Mouse (Mus musculus) intestine, embryonic 16.5 days (tissue): ENCODE results near the gene Padi4. TPM values are rescaled to one million over a fixed set of nuclear protein-coding genes. Genes with fewer than 3 reads are reported as not detected.
A peak's percentile ranks its signal among the peaks of the same experiment; 100 is the strongest.

Experiments used
- ATAC-seq: fragments of 200-750 bp; cut with Nextera tagmentation; 2 replicates; pipeline ENCODE4 v1.8.0; 2017; ENCODE audit warnings: moderate TSS enrichment, moderate library complexity
- H3K27ac ChIP-seq: fragments of 300-500 bp; sonication (generic); 2 replicates; pipeline ENCODE4 v1.5.1; 2014; ENCODE audit warnings: mild to moderate bottlenecking, low read length
- H3K27me3 ChIP-seq: fragments of 300-500 bp; sonication (generic); replicated peaks from 2 replicates; pipeline ENCODE4 v1.6.1; 2014; ENCODE audit warnings: low read length, control low read depth, mixed read lengths; ENCODE audit not compliant: control insufficient read depth, insufficient read depth
- H3K36me3 ChIP-seq: fragments of 300-500 bp; sonication (generic); 2 replicates; pipeline ENCODE4 v1.6.1; 2014; ENCODE audit warnings: low read length, control low read depth; ENCODE audit not compliant: control insufficient read depth, insufficient read depth
- H3K4me1 ChIP-seq: fragments of 300-500 bp; sonication (generic); 2 replicates; pipeline ENCODE4 v1.6.1; 2014; ENCODE audit warnings: low read length, control low read depth, mixed read lengths; ENCODE audit not compliant: control insufficient read depth, insufficient read depth
- H3K4me2 ChIP-seq: fragments of 300-500 bp; sonication (generic); 2 replicates; pipeline ENCODE4 v1.6.1; 2014; ENCODE audit warnings: low read depth, low read length, control low read depth
- H3K4me3 ChIP-seq: fragments of 300-500 bp; sonication (generic); 2 replicates; pipeline ENCODE4 v1.5.1; 2014; ENCODE audit warnings: mild to moderate bottlenecking, low read length
- H3K9ac ChIP-seq: fragments of 300-500 bp; sonication (generic); 2 replicates; pipeline ENCODE4 v1.6.1; 2014; ENCODE audit warnings: low read depth, low read length
- H3K9me3 ChIP-seq: fragments of 300-500 bp; sonication (generic); 2 replicates; pipeline ENCODE4 v1.6.1; 2016; ENCODE audit warnings: low read length, control low read depth; ENCODE audit not compliant: control insufficient read depth
- WGBS: fragments of 180-500 bp; shearing (Covaris S2); extraction: QIAGEN DNeasy Blood & Tissue Kit; methylation state at CpG from one replicate; pipeline ENCODE4 v1.1.7; 2014; 5-methylcytosine and 5-hydroxymethylcytosine counted together
- polyA plus RNA-seq: library from polyadenylated mRNA; unstranded; fragments of >200 nt; fragmentation: Nextera tagmentation; extraction: Ambion mirVana; gene quantifications from 2 replicates; pipeline ENCODE4 v1.2.1, GENCODE M21; 2015

Gene Padi4
- polyA plus RNA-seq, 1 experiment from 2014 or later = 4.4 TPM

- no peaks in the 10 kb centered on the region for H3K9me3 ChIP-seq
- H3K27ac ChIP-seq = no peak overlapping the region
- peaks cover 7% of the 10 kb centered on the region; the same call in 1 of the 2 replicates for H3K4me1 ChIP-seq
- no peak overlapping the region for H3K9ac ChIP-seq
- no peak overlapping the region for H3K4me2 ChIP-seq
- no peak; the same call in 1 of the 2 replicates for ATAC-seq
- 54% methylated on average over 7 of the region's 7 CpGs for WGBS
- no peak overlapping the region for H3K4me3 ChIP-seq
- no peaks in the 10 kb centered on the region for H3K27me3 ChIP-seq
- no peaks in the 10 kb centered on the region for H3K36me3 ChIP-seq
Measured at GRCm38 (mm10) chr4:140753366-140753765, 20.7 kb downstream of the Padi4 start.

- no peaks in the 10 kb centered on the region for H3K27me3 ChIP-seq
- peak overlapping the region; percentile 32 for H3K4me3 ChIP-seq
- peak overlapping the region; percentile 42 for H3K4me2 ChIP-seq
- H3K9ac ChIP-seq = no peak overlapping the region
- 10% methylated on average over 19 of the region's 19 CpGs for WGBS
- H3K27ac ChIP-seq = no peak overlapping the region
- H3K4me1 ChIP-seq = peaks cover 8% of the 10 kb centered on the region; the same call in 1 of the 2 replicates
- H3K36me3 ChIP-seq = no peaks in the 10 kb centered on the region
- peak; percentile 71 for ATAC-seq
- H3K9me3 ChIP-seq = no peaks in the 10 kb centered on the region
Measured at GRCm38 (mm10) chr4:140750328-140750727, 23.7 kb downstream of the Padi4 start.

GRCm38 (mm10) chr4:140747978-140748377, 26.1 kb downstream of the Padi4 start:
- Histone ChIP-seq H3K4me2 (no peak overlapping the region), H3K27me3 (no peaks in the 10 kb centered on the region), H3K4me1 (peaks cover 8% of the 10 kb centered on the region; the same call in 1 of the 2 replicates), H3K9ac (peak overlapping the region; percentile 59), H3K4me3 (no peak overlapping the region), H3K9me3 (no peaks in the 10 kb centered on the region), H3K27ac (0 out of 2 replicates have a peak overlapping the region, but pooled peaks have one; percentile 25), H3K36me3 (no peaks in the 10 kb centered on the region)
- ATAC-seq = peak; percentile 67
- WGBS = 19% methylated on average over 12 of the region's 12 CpGs

GRCm38 (mm10) chr4:140744654-140745053, 29.4 kb downstream of the Padi4 start:
- Histone ChIP-seq H3K4me3 (no peak overlapping the region), H3K9me3 (no peaks in the 10 kb centered on the region), H3K9ac (no peak overlapping the region), H3K4me1 (peaks cover 5% of the 10 kb centered on the region; the same call in 1 of the 2 replicates), H3K27me3 (no peaks in the 10 kb centered on the region), H3K27ac (no peak overlapping the region), H3K4me2 (no peak overlapping the region), H3K36me3 (no peaks in the 10 kb centered on the region)
- ATAC-seq = no peak
- 14% methylated on average over 3 of the region's 3 CpGs for WGBS

GRCm38 (mm10) chr4:140743086-140743485, 30.9 kb downstream of the Padi4 start:
- ATAC-seq = no peak

GRCm38 (mm10) chr4:140742543-140742942, 31.5 kb downstream of the Padi4 start, which contains the start of gene Padi6:
Gene Padi6 (minus strand): TSS chr4:140742643.
- no peak within 1 kb of the TSS for H3K27ac ChIP-seq
- no peak within 1 kb of the TSS for H3K9ac ChIP-seq
- H3K4me1 ChIP-seq = peaks cover under 1% of the 10 kb centered on the region; the same call in 1 of the 2 replicates
- no peaks in the 10 kb centered on the region for H3K27me3 ChIP-seq
- no peaks in the 10 kb centered on the region for H3K36me3 ChIP-seq
- ATAC-seq = no peak
- H3K4me3 ChIP-seq = no peak within 1 kb of the TSS
- 74% methylated on average over 2 of the region's 2 CpGs for WGBS
- H3K4me2 ChIP-seq = no peak within 1 kb of the TSS
- no peaks in the 10 kb centered on the region for H3K9me3 ChIP-seq

More at GRCm38 (mm10) chr4:140743086-140743485, 30.9 kb downstream of the Padi4 start:
- H3K27ac ChIP-seq = no peak overlapping the region
- peaks cover 5% of the 10 kb centered on the region; the same call in 1 of the 2 replicates for H3K4me1 ChIP-seq
- no peaks in the 10 kb centered on the region for H3K9me3 ChIP-seq
- no peak overlapping the region for H3K4me2 ChIP-seq
- H3K4me3 ChIP-seq = no peak overlapping the region
- WGBS = 34% methylated on average over 4 of the region's 4 CpGs
- H3K36me3 ChIP-seq = no peaks in the 10 kb centered on the region
- H3K27me3 ChIP-seq = no peaks in the 10 kb centered on the region
- H3K9ac ChIP-seq = no peak overlapping the region

GRCm38 (mm10) chr4:140741401-140741800, 32.6 kb downstream of the Padi4 start:
- no peak overlapping the region for H3K27ac ChIP-seq
- no peak overlapping the region for H3K4me3 ChIP-seq
- no peak overlapping the region for H3K4me2 ChIP-seq
- H3K9ac ChIP-seq = no peak overlapping the region
- H3K27me3 ChIP-seq = no peaks in the 10 kb centered on the region
- no peaks in the 10 kb centered on the region for H3K9me3 ChIP-seq
- H3K36me3 ChIP-seq = no peaks in the 10 kb centered on the region
- ATAC-seq = no peak
- no peaks in the 10 kb centered on the region for H3K4me1 ChIP-seq
- 85% methylated on average over 6 of the region's 6 CpGs for WGBS

GRCm38 (mm10) chr4:140740655-140741054, 33.4 kb downstream of the Padi4 start:
- WGBS = 86% methylated on average over 11 of the region's 11 CpGs
- H3K36me3 ChIP-seq = no peaks in the 10 kb centered on the region
- ATAC-seq = no peak
- no peaks in the 10 kb centered on the region for H3K4me1 ChIP-seq
- H3K27ac ChIP-seq = no peak overlapping the region
- H3K9ac ChIP-seq = no peak overlapping the region
- H3K9me3 ChIP-seq = no peaks in the 10 kb centered on the region
- H3K4me2 ChIP-seq = no peak overlapping the region
- H3K4me3 ChIP-seq = no peak overlapping the region
- no peaks in the 10 kb centered on the region for H3K27me3 ChIP-seq

- Histone ChIP-seq H3K4me2 (no peak overlapping the region), H3K9ac (no peak overlapping the region), H3K27ac (no peak overlapping the region), H3K36me3 (no peaks in the 10 kb centered on the region), H3K4me1 (peaks cover 3% of the 10 kb centered on the region; the same call in 1 of the 2 replicates), H3K9me3 (no peaks in the 10 kb centered on the region), H3K27me3 (no peaks in the 10 kb centered on the region), H3K4me3 (no peak overlapping the region)
- no peak for ATAC-seq
- 63% methylated on average over 7 of the region's 7 CpGs for WGBS
Measured at GRCm38 (mm10) chr4:140732871-140733270, 41.2 kb downstream of the Padi4 start.

GRCm38 (mm10) chr4:140731654-140732053, 42.4 kb downstream of the Padi4 start:
- WGBS = 79% methylated on average over 4 of the region's 4 CpGs
- ATAC-seq = no peak

More at GRCm38 (mm10) chr4:140731654-140732053, 42.4 kb downstream of the Padi4 start:
- no peaks in the 10 kb centered on the region for H3K27me3 ChIP-seq
- H3K4me3 ChIP-seq = no peak overlapping the region
- H3K9ac ChIP-seq = no peak overlapping the region
- H3K9me3 ChIP-seq = no peaks in the 10 kb centered on the region
- H3K36me3 ChIP-seq = no peaks in the 10 kb centered on the region
- no peak overlapping the region for H3K27ac ChIP-seq
- peaks cover 3% of the 10 kb centered on the region; the same call in 1 of the 2 replicates for H3K4me1 ChIP-seq
- H3K4me2 ChIP-seq = no peak overlapping the region
